Mouse (Mus musculus): ENCODE measurements at regions not wholly inside any gene's neighbourhood (a gene's known extent, or its start where the extent isn't known, plus 50 kb on each side); places are given as distances from the start of the nearest gene placed in this dataset.

- no peak for DNase-seq (ENCODE audit: low spot score in 2 of 2)
Observed at GRCm38 (mm10) chr5:146636859-146637258, 51.8 kb upstream of the Gpr12 start.

All from layer of hippocampus, postnatal 10 days (tissue).